Mouse (Mus musculus) forebrain, embryonic 14.5 days (tissue): ENCODE data around the gene Olfr312. TPM values are rescaled to one million over a fixed set of nuclear protein-coding genes. Genes with fewer than 3 reads are reported as not detected.
"Not testable (repeated sequence)": the region's sequence is repeated elsewhere in the genome, so short reads cannot be mapped to it uniquely, and the experiment has no call there.

Experiments used
- ATAC-seq: fragments of 200-750 bp; cut with Nextera tagmentation; 2 replicates; pipeline ENCODE4 v1.8.0; 2017; ENCODE audit warnings: mild to moderate bottlenecking, moderate library complexity
- DNase-seq: peaks from one replicate; pipeline ENCODE4 v3.0.0-alpha.2; 2015; ENCODE audit warnings: low spot score
- H3K27ac ChIP-seq: fragments of 300-500 bp; sonication (generic); 2 replicates; pipeline ENCODE4 v1.5.1; 2014; ENCODE audit warnings: low read depth, mild to moderate bottlenecking, control low read depth, low read length, moderate library complexity
- H3K27me3 ChIP-seq: fragments of 300-500 bp; sonication (generic); replicated peaks from 2 replicates; pipeline ENCODE4 v1.6.1; 2014; ENCODE audit warnings: low read length, control low read depth, mixed read lengths; ENCODE audit not compliant: control insufficient read depth, insufficient read depth
- H3K36me3 ChIP-seq: fragments of 300-500 bp; sonication (generic); 2 replicates; pipeline ENCODE4 v1.6.1; 2014; ENCODE audit warnings: low read length, control low read depth; ENCODE audit not compliant: control insufficient read depth, insufficient read depth
- H3K4me1 ChIP-seq: fragments of 300-500 bp; sonication (generic); 2 replicates; pipeline ENCODE4 v1.6.1; 2014; ENCODE audit warnings: antibody characterized with exemption, low read length, control low read depth; ENCODE audit not compliant: control insufficient read depth, insufficient read depth
- H3K4me2 ChIP-seq: fragments of 300-500 bp; sonication (generic); 2 replicates; pipeline ENCODE4 v1.6.1; 2014; ENCODE audit warnings: mild to moderate bottlenecking, control low read depth, low read length
- H3K4me3 ChIP-seq: fragments of 300-500 bp; sonication (generic); 2 replicates; pipeline ENCODE4 v1.5.1; 2014; ENCODE audit warnings: low read depth, low read length, control low read depth
- H3K9ac ChIP-seq: fragments of 300-500 bp; sonication (generic); 2 replicates; pipeline ENCODE4 v1.6.1; 2014; ENCODE audit warnings: mild to moderate bottlenecking, low read length, control low read depth, moderate library complexity
- H3K9me3 ChIP-seq: fragments of 300-500 bp; sonication (generic); replicated peaks from 2 replicates; pipeline ENCODE4 v1.6.1; 2016; ENCODE audit warnings: low read length, control low read depth, mixed read lengths; ENCODE audit not compliant: control insufficient read depth
- WGBS: fragments of 180-500 bp; shearing (Covaris S2); extraction: QIAGEN DNeasy Blood & Tissue Kit; methylation state at CpG from one replicate; pipeline ENCODE4 v1.1.7; 2014; 5-methylcytosine and 5-hydroxymethylcytosine counted together
- polyA plus RNA-seq: library from polyadenylated mRNA; unstranded; fragments of >200 nt; fragmentation: Nextera tagmentation; extraction: Ambion mirVana; gene quantifications from 2 replicates; pipeline ENCODE4 v1.2.1, GENCODE M21; 2014

The Olfr312 gene
- polyA plus RNA-seq, 1 experiment from 2014 or later = not detected

DNA sequence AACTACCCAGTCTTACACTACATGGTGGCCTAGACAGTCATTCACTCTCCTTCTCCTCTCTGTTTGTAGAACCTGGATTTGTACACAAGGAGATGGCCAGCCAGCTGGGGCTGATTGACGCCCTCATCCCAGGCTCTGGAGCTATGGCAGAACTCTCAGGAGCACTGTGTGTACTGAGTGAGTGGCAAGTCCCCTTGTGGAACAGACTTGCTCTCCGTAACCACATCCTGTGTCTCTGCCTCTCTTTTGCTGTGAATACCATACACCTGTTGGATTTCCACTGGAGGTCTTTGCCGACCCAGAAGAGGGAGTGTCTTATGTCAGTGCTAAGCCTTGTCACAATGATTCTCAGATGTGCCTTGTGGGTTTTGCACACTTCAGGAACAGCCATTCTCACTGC, 3.5 kb downstream of the Olfr312 start:
- H3K4me3 ChIP-seq, H3K4me2 ChIP-seq, H3K9me3 ChIP-seq, ATAC-seq, H3K27me3 ChIP-seq, H3K9ac ChIP-seq, H3K36me3 ChIP-seq, DNase-seq, H3K27ac ChIP-seq, H3K4me1 ChIP-seq: not testable (repeated sequence)
- WGBS = 84% methylated on average over 3 of the region's 3 CpGs

DNA sequence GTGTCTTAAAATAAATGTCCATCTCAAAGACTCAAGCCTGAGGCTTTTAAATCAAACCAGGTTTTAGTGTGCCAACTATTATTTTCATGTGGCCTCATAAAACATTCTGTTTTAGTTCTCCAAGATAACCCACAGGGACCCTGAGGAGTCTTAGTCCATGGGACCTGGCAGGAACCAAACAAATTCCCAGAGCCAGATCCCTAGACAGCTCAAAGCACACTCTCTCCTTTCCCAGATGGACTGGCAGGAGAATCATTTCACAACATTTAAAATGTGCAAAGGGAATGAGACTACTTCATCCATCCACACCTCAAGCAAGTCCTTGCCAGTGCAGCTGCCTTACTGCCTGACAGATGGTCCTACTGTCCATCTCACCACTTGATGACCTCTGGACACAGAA, 9.9 kb downstream of the Olfr312 start, which contains the start of gene Olfr311:
Olfr311 (plus strand) TSS at position 301 of the 400 bp plus-strand sequence.
- H3K4me1 ChIP-seq, H3K9me3 ChIP-seq, H3K36me3 ChIP-seq, H3K4me3 ChIP-seq, ATAC-seq, H3K27ac ChIP-seq, H3K9ac ChIP-seq, H3K27me3 ChIP-seq, H3K4me2 ChIP-seq, DNase-seq: not testable (repeated sequence)

DNA sequence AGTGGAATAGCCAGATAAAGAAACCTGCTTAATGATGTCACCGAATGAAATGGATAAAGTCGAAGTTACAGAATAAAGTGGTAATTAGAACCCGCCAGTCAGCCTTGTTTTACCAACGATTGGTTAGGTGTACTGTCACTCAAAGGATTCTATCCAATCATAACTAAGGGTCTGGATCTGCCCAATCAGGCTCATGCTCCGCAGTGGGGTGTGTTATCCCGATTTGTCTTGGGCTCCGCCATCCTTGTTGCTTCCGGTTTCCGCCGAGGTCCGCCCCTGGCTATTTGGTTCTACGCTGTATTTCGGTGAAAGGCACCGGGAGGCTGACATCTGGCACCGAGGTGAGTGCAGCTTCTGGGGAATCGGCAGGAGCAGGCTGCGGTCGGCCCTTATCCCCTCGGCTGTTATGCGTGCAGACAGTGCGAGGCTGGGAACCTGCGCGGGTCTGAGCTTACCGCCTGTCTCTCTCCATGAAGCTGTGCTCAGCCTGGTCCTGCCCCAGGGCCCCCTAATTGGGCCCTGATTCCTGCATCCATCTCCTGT, 18.0 kb downstream of the Olfr312 start, which contains the start of gene Gm12258:
Gm12258 (plus strand) TSS at position 240 of the 543 bp plus-strand sequence.
- Histone ChIP-seq H3K9ac (peak within 1 kb of the TSS; percentile 87), H3K27ac (peak within 1 kb of the TSS; percentile 77), H3K36me3 (peaks cover 22% of the 10 kb centered on the region), H3K9me3 (no peaks in the 10 kb centered on the region), H3K4me1 (peaks cover 7% of the 10 kb centered on the region), H3K27me3 (no peaks in the 10 kb centered on the region), H3K4me3 (peak within 1 kb of the TSS; percentile 72), H3K4me2 (peak within 1 kb of the TSS; percentile 74)
- WGBS = under 1% methylated on average over 24 of the region's 24 CpGs
- ATAC-seq (peak; percentile 100), DNase-seq (peak; percentile 99)

DNA sequence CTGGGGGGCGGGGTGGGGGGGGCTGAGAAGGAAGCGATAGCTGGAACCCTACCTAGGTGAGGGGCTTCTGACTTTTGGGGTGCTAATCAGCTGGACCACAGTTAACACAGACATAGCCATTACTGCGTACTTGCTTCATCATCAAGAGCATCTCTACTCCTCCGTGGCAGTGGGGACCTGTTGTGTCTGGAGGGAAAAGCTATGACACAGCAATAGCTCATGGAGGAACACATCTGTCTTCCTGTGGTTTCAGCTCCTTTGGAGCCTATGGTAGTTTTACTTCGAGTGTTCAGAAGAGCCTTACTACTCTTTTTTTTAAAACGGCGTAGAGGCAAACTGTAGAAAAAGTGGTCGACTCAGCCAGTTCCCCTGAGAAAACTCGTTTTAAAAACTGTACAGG, 18.6 kb downstream of the Olfr312 start:
- DNase-seq (no peak), ATAC-seq (peak; percentile 6; the same call in 1 of the 2 replicates)
- H3K9ac ChIP-seq = peak overlapping the region; percentile 87
- peak overlapping the region; percentile 74 for H3K4me2 ChIP-seq
- no peaks in the 10 kb centered on the region for H3K27me3 ChIP-seq
- H3K4me1 ChIP-seq = peaks cover 7% of the 10 kb centered on the region
- H3K4me3 ChIP-seq = peak overlapping the region; percentile 72
- no peaks in the 10 kb centered on the region for H3K9me3 ChIP-seq
- 47% methylated on average over 9 of the region's 9 CpGs for WGBS
- H3K36me3 ChIP-seq = peaks cover 26% of the 10 kb centered on the region
- H3K27ac ChIP-seq = no peak overlapping the region

DNA sequence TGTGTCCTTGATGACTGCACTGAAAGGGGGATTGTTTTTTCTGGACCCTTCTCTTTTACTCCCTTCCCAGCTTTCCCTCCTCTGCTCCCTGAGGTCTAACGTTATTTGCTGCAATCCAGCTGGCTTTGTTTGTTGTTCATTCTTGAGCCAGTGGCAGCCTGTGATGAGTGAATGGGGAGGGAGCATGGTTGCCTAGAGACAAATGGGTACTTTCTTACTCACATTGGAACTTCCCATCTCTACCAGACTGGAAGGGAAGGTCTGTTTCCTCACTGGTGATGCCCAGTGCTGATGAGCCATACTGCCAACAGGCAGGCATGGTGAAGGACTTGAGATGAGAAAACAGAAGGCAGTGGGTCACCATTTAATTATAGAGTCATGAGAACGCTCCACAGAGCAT, 20.7 kb downstream of the Olfr312 start:
- H3K4me1 ChIP-seq = peaks cover 7% of the 10 kb centered on the region
- H3K27me3 ChIP-seq = no peaks in the 10 kb centered on the region
- DNase-seq = no peak
- 72% methylated on average over 2 of the region's 2 CpGs for WGBS
- no peak overlapping the region for H3K4me3 ChIP-seq
- ATAC-seq = no peak
- H3K9me3 ChIP-seq = no peaks in the 10 kb centered on the region
- H3K9ac ChIP-seq = no peak overlapping the region
- H3K27ac ChIP-seq = no peak overlapping the region
- no peak overlapping the region for H3K4me2 ChIP-seq
- H3K36me3 ChIP-seq = peaks cover 38% of the 10 kb centered on the region

DNA sequence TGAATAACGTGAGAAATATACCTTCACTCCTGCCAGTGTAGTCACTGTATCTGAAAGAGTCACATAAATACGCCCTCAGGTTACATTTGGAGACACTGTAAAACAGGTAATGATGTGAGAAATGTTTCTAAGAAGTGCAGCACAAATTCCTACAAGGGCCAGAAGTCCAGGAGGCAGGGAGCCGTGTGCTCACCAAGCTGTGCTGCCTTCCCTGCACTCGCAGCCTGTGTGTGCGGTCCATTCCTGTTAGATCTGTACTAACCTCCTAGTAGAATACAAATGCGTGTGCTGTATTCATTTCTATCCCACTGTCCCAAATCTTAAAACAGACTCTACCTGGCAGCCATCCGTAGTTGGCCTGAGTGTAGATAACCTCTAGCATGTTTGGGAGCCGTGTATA, 31.7 kb downstream of the Olfr312 start:
- WGBS = 97% methylated on average over 8 of the region's 8 CpGs
- no peak for DNase-seq
- H3K4me2 ChIP-seq = no peak overlapping the region
- no peak for ATAC-seq
- no peaks in the 10 kb centered on the region for H3K27me3 ChIP-seq
- H3K4me1 ChIP-seq = no peaks in the 10 kb centered on the region
- H3K4me3 ChIP-seq = no peak overlapping the region
- no peak overlapping the region for H3K27ac ChIP-seq
- no peak overlapping the region for H3K9ac ChIP-seq
- peaks cover 53% of the 10 kb centered on the region for H3K36me3 ChIP-seq
- peaks cover 2% of the 10 kb centered on the region; the same call in 1 of the 2 replicates for H3K9me3 ChIP-seq

DNA sequence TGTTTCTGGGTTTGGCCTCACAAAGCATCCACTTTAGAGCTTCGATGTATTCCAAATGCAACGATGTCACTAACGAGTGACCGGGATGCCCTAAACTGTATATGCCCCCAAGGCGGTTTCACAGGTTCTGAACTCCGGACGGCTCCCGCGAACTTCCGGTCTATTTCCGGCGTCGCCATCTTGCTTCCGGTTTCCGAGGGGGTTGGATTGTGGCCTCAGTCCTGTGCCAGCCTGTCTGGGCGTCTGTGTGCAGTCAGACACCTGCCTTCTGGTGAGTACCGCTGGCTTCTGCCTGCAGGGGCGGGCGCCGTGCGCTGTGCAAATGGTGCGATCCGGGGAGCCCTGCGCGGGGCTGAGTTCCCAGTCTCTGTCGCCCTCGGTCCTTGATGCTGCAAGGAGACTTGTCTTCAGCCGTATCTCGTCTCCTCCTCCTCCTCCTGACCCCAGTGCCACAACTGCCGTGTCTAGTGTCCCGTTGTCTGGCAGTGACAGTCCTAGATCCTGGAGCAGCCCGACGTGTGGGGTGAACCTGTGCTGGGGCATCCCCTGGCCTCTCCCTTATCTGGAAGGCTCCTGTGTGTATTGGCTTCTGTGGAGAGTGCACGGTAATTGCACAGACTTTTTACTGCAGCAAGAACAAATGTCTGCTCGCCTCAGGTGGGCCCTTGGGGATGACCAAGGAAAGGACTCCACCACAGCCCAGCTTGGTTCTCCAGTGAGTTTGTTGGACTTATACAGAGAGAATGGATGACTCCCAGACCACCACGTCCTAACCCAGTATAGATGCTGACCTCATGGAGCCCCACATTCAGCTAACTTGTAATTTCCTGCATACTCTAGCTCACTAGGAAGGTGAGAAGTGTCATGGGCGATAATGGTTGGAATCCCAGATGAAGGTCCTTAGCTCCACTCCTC, 38.3 kb downstream of the Olfr312 start, which contains the start of gene 2810021J22Rik:
2810021J22Rik (plus strand) TSS at position 178 of the 915 bp plus-strand sequence.
- peak; percentile 95 for ATAC-seq
- WGBS = 3% methylated on average over 37 of the region's 37 CpGs
- peaks cover 6% of the 10 kb centered on the region; the same call in 1 of the 2 replicates for H3K4me1 ChIP-seq

DNA sequence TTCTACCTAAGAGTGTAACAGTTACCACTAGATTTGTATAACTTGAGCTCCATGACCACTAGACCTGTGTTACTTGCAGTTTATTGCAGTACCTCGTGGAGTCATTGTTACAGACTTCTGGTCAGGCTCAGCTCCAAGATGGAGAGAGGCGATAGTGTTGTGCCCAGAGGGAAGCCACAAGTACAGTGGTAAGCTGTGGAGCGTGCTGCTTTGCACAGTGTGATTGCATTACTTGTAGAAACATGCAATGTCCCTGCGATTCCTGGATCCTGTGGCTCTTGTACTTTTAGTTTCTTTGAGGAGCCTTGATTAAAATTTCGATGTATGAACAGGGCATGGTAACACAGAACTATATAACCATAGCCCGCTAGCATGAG, 38.9 kb downstream of the Olfr312 start:
- H3K9me3 ChIP-seq = no peaks in the 10 kb centered on the region
- peak overlapping the region; percentile 66 for H3K4me3 ChIP-seq
- H3K4me1 ChIP-seq = peaks cover 6% of the 10 kb centered on the region; the same call in 1 of the 2 replicates
- H3K27ac ChIP-seq = no peak overlapping the region
- no peaks in the 10 kb centered on the region for H3K27me3 ChIP-seq
- peak overlapping the region; percentile 85; the same call in 1 of the 2 replicates for H3K9ac ChIP-seq
- WGBS = 81% methylated on average over 6 of the region's 6 CpGs
- no peak for DNase-seq
- H3K36me3 ChIP-seq = peaks cover 29% of the 10 kb centered on the region
- H3K4me2 ChIP-seq = peak overlapping the region; percentile 78
- no peak for ATAC-seq

More for the DNA sequence above, 38.3 kb downstream of the Olfr312 start, which contains the start of gene 2810021J22Rik:
- Histone ChIP-seq H3K4me2 (peak within 1 kb of the TSS; percentile 78), H3K4me3 (peak within 1 kb of the TSS; percentile 66), H3K27ac (peak within 1 kb of the TSS; percentile 86), H3K9ac (peak within 1 kb of the TSS; percentile 85), H3K9me3 (no peaks in the 10 kb centered on the region), H3K27me3 (no peaks in the 10 kb centered on the region), H3K36me3 (peaks cover 28% of the 10 kb centered on the region)
- peak; percentile 89 for DNase-seq
